Mouse (Mus musculus) adrenal gland (tissue): ENCODE measurements around the gene Agpat4.

Source experiments
- intact Hi-C: fragments of 180-260 bp; cut with DNase I; formaldehyde crosslinking; loops from one replicate; pipeline ENCODE4 v1.15.1; 2025

Agpat4 gene

DNA sequence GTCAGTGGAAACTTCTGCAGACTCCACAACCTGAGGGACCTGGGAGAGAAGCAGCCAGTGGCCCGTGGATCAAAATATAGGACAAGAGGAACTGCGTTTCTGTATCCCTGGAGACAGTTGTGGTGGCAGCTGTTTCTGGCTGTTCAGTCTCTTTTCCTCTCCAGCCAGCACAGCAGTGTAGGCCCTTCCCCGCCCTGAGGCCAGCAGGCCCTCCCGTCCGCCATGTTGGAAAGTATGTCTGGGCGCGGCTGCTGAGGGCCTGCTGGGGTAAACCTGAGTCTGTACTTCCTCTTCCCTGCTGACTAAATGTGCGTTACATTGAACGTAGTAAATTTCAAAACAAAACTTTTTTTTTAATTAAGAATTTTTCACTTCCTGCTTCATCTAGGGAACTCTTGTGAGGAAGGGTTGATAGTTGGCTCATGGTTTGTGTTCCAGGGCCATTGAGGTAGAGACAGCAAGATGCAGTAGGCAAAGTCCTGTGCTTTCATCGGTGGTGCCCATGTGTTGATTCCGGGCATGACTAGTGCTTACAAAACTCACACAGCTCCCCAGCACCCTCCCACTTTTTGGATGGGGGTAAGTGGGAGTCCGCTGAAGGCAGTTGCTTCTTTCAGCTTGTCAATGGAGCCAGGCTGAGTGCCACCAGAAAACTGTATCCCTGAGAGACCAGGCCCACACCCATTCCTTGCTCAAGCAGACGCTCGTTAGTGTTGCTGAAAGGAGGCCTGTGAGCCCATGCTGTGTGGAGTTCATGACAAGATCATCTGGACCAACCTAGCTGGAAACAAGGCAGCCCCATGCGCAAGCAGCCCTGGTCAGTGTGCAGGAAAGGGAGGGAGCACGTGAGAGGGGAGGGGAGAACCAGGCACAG is 40.9 kb downstream of the Agpat4 start:
- intact Hi-C loops, result no loop called here

DNA sequence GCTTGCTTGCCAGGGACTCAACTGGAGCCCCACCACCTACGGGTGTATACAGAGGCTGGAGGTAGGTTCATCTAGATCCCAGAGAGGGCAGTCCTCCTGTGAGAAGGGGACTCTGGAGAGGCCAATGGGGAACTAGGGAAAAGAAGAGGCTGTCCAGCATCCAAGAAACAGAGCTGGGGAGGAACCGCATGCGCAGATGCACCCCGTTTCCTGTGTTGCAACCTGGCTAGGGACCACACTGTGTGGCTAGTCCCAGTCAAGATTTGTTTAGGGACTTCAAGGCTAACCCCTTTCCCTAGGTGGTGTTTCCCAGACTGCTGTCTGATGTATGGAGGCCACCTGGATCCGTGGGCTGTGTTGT is 41.5 kb downstream of the Agpat4 start:
- intact Hi-C loops, result no loop called here

DNA sequence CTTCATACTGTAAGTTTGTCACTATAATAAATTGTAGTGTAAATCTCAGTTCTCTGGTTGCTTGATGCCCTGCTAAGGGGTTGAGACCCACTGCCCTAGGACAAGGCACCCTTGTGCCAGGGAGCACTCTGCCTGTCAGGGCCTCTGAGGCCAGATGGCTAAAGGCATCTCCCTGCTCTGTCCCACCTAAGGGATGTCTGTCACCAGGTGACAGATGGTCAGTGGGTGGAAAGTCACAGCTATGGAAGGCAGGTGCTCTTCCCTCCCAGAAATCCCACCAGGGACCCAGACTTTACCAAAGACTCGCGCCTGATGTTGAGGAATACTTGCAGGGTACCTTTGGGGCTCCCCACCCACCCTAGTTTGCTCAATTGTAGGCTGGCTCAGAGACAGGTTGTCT is 42.0 kb downstream of the Agpat4 start:
- intact Hi-C loops, result no loop called here

DNA sequence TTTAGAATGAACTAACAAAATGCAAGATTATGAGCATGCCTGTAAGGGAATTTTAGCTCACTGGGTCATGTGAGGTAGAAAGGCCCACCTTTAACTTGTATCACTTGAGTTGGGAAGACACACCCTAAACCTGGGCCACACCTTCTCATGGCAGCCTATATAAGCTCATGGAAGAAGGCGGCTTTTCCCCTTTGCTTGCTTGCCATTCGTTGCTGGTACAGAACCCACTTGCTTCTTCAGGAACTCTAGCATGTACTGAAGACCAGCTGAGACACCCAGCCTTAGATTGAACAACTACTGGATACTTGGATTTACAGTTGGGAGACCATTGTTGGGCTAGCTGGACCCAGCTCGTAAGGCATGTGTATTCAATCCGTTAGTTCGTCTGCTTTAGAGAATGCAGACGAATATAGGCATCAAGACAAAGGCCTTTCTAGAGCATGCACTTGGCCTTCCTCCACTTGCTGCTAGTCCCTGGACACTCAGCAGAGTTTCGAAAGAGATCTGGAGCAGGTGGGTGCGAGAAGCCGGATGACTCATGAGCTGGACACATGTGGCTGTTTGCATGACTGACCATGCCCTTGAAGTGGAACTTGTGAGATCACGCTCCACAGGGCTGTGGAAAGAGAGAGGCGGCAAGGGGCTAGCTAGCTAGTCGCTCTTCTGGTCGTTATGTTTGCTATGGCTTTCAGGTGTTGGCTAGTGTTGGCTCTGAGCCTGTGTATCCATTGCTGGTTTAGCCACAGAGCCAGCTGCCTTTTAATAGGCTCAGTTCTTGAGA is 42.7 kb downstream of the Agpat4 start:
- intact Hi-C loops, result no loop called here

DNA sequence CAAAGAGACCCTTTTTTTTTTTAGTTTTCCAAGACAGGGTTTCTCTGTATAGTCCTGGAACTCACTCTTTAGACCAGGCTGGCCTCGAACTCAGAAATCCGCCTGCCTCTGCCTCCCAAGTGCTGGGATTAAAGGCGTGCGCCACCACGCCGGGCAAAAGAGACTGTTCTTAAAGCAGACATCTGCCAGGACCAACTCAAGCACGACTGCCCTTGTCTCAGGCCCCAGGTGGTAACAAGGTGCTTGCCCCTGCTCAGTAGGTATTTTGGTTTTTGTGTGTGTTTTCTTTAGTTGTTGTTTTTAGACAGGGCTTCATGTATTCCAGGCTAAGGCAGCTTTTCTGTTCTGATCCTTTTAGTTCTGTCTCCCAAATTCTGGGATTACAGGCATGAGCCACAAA is 43.4 kb downstream of the Agpat4 start:
- intact Hi-C loops, result no loop called here

DNA sequence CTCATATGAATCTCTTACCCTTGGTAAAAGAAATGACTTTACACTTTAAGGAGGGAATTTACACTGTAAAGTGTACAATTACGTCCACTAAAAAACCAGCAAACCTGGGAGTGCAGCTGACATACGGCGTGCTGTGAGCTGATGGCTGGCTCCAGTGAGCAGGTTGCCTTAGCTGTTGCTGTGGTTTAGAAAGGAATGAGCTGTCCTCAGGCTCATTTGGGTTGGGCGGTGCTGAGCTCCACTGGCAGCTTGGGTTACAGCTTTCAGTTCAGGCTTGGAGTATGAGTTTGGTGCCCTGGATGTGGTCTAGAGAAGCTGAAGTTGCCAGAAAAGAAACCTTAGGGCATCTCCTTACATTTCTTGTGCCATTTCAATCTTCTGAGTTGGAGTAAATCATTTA is 44.3 kb downstream of the Agpat4 start:
- intact Hi-C loops, result no loop called here

DNA sequence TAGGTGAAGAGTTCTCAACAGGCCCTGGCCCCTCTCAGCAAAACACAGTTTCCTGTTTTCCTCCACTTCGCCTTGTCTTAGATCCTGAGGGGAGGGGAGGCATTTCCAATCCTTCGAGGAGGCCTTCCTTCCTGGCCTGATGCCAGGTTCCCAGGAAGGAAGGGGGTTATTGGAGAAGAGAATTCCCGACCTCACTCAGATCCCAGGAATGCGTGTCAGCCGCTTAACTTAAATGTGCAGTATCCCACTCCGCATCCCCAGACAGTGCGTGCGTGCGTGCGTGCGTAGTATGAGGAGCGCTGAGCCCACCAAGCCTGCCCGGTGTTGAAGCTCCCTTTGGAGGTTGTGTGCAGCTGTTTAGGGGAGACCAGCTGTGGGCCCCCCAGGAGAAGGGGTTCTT is 44.9 kb downstream of the Agpat4 start:
- intact Hi-C loops, result no loop called here

DNA sequence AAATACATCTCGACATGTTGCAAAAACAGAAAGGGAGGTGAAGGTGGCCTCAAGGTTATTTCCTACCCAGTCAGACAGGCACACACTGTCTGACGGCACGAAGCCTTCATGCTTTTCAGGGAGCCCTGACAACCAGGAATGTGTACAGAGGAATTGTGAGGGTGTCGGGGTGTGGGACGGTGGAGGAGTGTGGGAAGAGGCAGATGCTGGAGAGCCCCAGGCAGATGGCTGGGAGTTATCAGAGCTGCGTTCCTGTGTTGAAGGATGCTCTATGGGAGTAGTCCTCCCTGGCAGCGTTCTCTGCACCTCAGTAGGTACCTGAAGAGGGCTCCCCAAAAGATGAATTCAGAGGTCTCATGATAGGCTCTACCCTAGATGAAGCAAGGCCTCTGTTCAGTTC is 45.4 kb downstream of the Agpat4 start:
- intact Hi-C loops, result no loop called here

DNA sequence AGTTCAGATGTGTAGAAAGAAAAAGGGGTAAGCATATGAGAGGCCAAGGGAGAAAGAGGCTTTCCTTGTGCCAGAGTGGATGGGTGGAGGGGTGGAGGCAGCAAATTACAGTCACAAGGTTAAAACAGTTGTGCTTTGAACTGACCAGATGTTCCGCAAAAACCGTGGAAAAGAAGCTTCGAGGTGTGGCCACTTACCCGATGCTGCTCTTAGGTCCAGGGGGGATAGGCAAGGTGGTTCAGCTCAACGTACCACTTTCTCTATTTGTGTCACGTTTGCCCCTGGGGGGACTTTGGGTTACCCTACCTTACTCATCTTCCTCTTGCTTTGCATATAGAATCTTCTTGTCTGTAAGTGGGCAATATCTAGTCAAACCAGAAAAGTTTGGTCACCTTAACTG is 46.0 kb downstream of the Agpat4 start:
- intact Hi-C loops, result no loop called here

DNA sequence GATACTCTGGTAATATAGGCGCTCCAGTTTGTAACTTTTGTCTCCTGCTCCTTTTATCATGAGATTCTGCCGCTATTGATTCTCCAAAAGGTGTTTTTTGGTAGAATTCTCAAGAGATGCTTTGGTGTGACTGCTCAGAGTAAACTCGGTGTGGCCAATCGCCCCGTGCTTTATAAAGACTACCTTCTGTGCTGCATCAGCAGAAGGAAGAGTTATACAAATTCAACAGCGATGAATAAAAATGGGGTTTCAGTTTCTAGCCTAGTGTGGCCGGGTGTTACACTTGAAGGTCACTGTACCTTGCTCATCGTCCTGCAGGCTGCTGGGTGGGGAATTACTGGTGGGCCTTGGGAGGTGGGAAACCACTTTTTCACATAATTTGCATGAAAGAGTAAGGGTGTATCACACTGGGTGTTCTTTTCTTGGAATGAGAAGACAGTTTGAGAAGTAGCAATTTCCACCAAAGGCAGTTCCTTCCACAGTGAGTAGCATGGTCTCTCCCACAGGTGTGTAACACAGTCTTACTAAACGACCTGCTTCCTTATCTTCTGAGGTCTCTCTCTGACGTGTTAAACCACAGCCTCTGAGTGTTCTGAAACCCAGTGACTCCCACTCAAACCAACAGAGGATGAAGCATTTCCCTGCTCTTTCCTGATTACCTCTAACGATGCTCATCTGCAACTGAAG is 46.6 kb downstream of the Agpat4 start:
- intact Hi-C loops, result loop anchor here (5.0 kb wide), 1 partner anchor 47 kb away; no protein-coding TSS in a partner anchor

DNA sequence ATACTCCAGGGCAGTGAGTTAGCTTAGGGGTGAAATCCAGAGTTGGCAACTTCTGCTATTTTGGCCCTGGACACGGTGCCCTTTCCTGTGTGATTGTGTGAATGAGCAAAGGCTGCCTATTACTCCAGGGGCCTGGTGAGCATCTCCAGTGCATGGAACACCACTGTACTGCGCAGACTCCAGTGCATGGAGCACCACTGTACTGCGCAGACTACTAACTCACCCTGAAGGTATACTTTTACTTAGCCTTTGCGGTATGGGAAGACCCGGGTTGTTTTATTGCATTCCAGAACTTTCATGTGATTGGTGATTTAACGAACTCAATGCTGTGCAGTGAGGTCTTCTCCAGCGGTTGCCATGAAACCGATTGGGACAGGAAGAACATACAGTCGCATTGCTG is 47.2 kb downstream of the Agpat4 start:
- intact Hi-C loops, result loop anchor here (5.0 kb wide), 1 partner anchor 47 kb away; no protein-coding TSS in a partner anchor

DNA sequence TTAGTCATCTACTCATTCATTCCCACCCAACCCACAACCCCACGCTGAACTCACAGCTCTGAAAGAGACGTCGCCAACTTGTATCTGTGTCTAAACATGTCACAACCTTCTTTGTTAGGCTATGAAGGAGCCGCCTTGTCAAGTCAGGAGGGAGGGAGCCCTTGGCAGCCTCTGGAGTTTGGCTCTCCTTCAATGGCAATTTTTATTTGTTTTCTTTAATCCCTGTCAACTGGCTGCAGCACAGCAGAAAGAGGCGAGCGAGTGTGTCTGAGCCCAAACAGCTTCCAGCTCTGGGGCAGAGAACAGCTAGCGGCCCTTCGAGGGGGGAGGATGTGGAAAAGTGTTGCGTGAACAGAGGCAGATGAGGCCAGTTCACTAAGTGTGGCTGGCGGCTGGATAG is 50.0 kb downstream of the Agpat4 start:
- intact Hi-C loops, result loop anchor here (5.0 kb wide), 1 partner anchor 44 kb away; no protein-coding TSS in a partner anchor

DNA sequence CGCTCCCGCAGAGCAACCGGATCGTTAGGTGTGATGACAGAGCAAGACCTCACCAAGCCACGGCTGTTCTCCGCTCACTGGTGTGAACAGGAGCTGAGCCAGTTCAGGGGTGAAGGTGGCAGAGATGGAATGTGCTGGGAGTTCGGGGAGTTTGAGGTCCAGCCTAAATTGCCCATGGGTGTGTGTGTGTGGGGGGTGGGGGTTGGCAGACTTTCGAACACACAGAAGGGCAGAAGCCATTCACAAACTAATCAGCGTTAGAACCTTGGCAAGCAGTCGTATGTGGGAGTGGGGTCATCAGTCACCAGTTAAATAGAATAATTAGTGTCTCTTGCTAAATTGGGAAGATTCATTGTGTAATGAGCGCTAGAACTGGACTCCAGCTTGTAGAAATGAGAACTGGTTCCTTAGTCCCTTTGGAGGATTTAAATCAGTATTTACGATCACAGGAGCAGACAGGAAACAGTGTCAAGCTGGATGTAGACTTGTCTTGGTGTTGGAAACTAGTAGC is 50.9 kb downstream of the Agpat4 start:
- intact Hi-C loops, result loop anchor here (5.0 kb wide), 1 partner anchor 43 kb away; no protein-coding TSS in a partner anchor

DNA sequence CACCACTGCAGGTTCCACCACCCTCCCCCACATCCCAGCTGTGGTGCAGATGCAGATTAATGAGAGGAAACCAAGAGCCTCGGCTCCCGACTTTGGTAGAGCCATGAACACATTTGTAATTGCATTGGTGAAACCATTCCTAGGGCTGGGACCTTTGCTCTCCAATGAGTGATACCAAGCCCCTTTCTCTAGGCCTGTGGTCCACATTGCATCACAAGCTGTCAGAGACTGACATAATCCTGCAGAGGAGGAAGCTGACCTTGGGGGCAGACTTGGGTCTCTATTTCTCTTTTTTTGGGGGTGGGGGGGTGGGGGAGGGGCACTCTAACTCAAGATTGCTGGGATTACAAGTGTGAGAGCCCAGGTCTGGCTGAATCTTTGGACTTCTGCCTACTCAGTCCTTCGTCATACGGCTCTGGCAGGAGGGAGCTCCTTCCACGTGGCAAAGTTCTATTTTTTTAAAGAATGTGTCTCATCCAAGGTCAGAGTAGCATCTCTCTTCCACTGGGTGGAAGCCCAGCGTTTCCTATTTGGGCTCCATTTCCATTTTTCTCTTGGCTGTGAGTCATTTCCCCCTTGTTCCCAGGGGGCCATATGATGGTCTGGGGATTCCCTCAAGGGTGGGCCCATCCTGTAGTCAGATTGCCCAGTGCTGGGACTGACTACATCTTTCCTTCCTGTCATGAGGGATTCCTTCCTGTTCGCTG is 52.4 kb downstream of the Agpat4 start:
- intact Hi-C loops, result no loop called here

DNA sequence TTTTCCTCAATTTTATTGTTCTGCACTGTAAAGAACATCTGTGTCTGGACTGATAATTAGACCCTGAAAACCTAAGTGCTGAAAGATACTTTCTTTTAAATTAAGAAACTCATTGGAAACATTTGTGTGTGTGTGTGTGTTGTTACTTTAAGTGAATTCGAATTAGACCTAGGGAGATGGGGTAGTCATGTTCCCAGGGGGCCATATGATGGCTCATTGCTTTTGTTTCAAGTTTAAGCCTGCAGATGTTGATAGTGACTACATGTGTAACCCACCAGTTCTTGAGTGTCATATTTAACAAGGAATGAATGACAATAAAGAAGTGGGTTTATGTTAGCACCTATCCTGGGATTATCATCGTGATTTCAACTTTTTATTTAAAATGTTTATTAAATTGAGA is 53.2 kb downstream of the Agpat4 start:
- intact Hi-C loops, result no loop called here

DNA sequence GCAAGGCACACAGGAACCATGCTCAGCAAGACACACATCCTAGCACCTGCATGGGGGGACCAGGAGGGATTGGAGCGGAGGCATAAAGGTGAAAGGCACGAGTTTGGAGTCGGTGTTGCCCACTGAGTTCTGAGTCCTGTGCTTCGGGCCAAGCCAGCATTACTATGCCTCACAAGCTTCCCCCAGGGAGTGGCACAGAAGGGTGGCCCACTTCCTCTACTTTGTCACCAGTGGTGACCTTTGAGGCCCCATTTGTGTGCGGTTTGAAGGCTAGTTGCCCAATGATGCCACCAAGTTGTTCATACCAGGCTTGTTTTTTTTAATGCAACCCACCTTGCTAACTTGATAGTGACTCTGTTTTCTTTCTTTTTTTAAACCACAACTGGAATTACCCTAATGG is 55.7 kb downstream of the Agpat4 start:
- intact Hi-C loops, result no loop called here

DNA sequence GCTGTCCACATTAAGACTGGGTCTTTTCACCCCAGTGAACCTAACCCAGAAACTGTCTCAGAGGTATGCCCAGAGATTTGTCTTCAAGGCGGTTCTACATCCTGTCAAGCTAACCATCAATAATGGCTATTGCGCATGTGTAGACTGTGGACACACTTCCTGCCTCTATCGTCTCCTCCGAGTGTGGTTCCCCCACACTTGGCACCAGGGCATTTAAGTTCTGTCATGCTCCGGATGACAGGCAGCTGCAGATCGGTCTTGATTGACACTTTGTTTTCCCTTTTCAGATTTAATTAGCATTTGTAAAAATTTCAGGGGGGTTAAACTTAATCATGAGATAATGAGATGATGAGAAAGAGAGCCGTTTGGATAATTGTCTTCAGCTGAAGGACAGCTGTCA is 56.4 kb downstream of the Agpat4 start:
- intact Hi-C loops, result no loop called here

DNA sequence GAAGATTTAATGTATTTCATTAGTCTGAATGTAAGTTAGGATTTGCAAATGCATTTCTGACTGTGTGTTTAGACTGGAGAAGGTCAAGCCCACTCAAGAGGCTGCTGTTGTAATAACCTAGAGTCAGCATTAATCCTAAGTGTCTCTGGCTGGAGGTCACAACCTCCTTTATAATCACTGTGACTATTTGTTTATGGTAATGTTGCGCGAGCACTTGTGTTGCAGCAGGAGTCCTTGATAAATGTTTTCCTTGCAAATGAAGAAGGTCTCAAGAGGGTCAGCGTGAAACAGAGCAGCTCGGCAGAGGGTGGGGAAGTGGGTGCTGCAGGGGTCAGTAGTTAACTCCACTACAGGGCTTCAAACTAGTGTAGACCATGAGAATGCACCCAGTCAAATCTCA is 57.1 kb downstream of the Agpat4 start:
- intact Hi-C loops, result no loop called here

DNA sequence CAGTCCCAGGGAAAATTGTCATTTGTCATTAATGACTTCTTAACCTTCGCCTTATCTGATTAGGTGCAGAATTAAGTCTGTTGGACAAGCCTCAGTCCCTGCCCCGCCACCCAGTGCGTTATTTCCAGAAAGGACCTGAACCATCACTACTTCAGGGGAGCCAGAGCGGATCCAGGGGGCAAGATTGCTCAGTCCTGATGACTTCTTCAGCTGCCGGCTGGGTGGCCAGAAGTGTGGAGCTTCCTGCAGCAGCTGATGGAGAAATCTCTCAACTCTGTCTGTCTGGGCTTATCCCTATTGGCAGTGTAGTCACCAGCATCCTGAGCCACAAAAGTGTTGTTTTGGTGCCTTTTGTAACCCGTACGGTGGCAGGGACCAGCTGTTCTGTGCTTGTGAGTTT is 60.8 kb downstream of the Agpat4 start:
- intact Hi-C loops, result no loop called here

DNA sequence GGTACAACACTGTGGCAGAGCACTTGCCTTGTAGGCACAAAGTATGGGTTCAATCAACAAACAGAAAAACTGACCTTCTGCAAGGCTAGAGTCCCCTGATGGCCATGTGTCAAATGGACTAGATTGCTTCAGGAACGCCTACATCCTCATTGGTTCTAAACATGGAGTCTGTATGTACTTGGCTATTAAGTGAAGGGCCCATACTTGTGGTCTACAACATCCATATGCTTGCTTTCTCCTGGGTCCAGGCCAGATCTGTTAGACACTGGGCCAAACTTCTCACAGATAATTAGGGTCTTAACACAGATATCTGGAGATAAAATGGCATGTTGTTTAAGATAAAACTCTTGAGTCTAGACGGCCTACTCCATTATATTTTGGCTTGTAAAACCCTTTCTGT is 61.3 kb downstream of the Agpat4 start:
- intact Hi-C loops, result no loop called here
